Mouse (Mus musculus): ENCODE measurements around the gene Trpv4. TPM values are rescaled to one million over a fixed set of nuclear protein-coding genes. Genes with fewer than 3 reads are reported as not detected.
A peak's percentile ranks its signal among the peaks of the same experiment; 100 is the strongest.

Gene Trpv4
- polyA plus RNA-seq, 1 experiment from 2014 or later: 18.6 TPM

DNA sequence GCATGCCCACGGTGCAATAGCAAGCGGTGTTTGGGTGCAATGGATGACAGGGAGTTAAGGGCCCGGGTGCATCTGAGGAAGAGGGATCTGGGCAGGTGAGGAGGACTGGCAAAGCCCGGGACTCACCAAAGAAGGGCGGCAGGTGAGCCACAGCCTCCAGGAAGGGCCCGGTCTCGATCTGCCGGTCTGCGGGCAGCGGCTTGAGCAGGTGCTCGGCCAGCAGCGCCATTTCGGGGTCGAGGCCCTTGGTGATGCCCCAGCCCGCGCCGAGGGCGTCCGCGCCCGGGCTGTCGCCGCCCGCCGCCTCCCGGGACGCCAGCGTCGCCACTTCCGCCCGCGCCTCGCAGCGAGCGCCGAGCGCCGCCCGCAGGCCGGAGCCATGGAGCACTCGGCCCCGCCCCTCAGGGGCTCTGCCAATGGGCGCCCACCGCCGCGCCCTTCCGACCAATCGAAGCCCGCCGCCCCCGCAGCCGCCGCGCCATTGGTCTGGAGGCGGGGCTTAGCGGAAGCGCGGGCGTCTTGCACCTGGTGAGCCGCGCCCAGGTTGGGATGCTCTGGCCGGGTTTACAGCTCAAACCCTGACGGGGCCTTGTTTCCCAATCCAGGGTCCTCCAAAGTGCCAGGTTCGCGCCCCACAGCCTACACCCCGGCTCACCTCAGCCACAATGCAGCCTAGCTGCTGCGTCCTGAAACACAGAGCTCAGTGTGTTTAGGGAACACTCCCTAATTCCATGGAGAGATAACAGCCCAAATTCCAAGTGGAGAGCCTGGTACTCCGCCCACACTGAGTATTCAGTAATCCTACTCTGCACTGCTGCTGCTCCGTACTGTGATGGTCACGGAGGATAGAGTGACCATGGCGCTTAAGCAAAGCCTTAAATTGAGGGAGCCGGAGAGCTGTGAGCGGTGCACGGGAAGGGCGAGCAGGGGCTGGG, 32.7 kb upstream of the Trpv4 start, which contains the start of gene Gltp:
Gene Gltp (minus strand): TSS at position 352 of the 935 bp plus-strand sequence.
- peaks cover 7% of the 10 kb centered on the region for H3K4me1 ChIP-seq (ENCODE audit: control insufficient read depth, insufficient read depth, low read length)
- peak within 1 kb of the TSS; percentile 97 for H3K4me2 ChIP-seq (replicated peaks; ENCODE audit: low read depth, low read length)
- H3K36me3 ChIP-seq (ENCODE audit: control insufficient read depth, insufficient read depth, low read length): no peaks in the 10 kb centered on the region
- peak; percentile 95 for ATAC-seq (ENCODE audit: low FRiP score, low TSS enrichment)
- peak within 1 kb of the TSS; percentile 81 for H3K4me3 ChIP-seq (ENCODE audit: low read length)
- H3K9ac ChIP-seq (ENCODE audit: low read depth, low read length): peak within 1 kb of the TSS; percentile 74
- H3K9me3 ChIP-seq (ENCODE audit: control insufficient read depth, low read length): no peaks in the 10 kb centered on the region
- 4% methylated on average over 72 of the region's 75 CpGs for WGBS
- 0 out of 2 replicates have a peak within 1 kb of the TSS, but pooled peaks have one; percentile 24 for H3K27ac ChIP-seq (ENCODE audit: low read depth, low read length)
- no peaks in the 10 kb centered on the region for H3K27me3 ChIP-seq (ENCODE audit: control insufficient read depth, insufficient read depth, low read length)

DNA sequence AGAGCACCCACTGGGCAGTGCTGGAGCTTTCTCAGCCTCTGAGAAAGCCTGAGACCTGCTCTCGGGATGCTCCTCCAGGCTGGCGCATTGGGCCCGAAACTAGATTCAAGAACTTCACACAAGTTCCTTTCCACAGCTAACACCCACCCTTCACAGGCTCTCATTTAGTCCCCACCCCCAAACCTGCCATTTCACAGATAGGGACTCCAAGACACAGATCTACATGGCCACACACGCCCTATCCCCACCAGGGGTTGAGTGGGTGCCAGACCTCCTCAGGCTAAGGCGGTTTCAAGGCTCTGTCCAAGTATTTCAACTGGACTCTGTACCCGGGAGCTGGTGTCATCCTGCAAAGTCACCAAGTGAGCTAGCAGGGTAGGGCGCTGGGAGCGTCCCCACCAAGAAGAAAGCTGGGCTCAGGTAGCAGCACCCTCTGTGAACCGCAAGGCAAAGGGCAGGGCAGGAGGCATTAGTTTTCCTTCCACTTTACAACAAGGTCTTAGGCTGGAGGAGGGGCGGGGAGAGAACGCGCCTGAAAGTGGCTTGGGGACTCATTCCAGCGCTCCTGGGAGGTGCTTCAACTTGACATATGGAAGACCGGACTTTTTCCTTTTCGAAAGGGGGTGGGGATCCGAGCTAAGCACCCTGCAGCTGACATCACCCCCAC, 31.6 kb upstream of the Trpv4 start:
- WGBS: 21% methylated on average over 16 of the region's 16 CpGs
- peak overlapping the region; percentile 74; the same call in 1 of the 2 replicates for H3K9ac ChIP-seq (ENCODE audit: low read depth, low read length)
- no peaks in the 10 kb centered on the region for H3K9me3 ChIP-seq (ENCODE audit: control insufficient read depth, low read length)
- no peaks in the 10 kb centered on the region for H3K36me3 ChIP-seq (ENCODE audit: control insufficient read depth, insufficient read depth, low read length)
- no peaks in the 10 kb centered on the region for H3K27me3 ChIP-seq (ENCODE audit: control insufficient read depth, insufficient read depth, low read length)
- H3K27ac ChIP-seq (ENCODE audit: low read depth, low read length): no peak overlapping the region
- no peak for ATAC-seq (ENCODE audit: low FRiP score, low TSS enrichment)
- H3K4me2 ChIP-seq (replicated peaks; ENCODE audit: low read depth, low read length): peak overlapping the region; percentile 97
- peaks cover 7% of the 10 kb centered on the region for H3K4me1 ChIP-seq (ENCODE audit: control insufficient read depth, insufficient read depth, low read length)
- H3K4me3 ChIP-seq (ENCODE audit: low read length): peak overlapping the region; percentile 81

DNA sequence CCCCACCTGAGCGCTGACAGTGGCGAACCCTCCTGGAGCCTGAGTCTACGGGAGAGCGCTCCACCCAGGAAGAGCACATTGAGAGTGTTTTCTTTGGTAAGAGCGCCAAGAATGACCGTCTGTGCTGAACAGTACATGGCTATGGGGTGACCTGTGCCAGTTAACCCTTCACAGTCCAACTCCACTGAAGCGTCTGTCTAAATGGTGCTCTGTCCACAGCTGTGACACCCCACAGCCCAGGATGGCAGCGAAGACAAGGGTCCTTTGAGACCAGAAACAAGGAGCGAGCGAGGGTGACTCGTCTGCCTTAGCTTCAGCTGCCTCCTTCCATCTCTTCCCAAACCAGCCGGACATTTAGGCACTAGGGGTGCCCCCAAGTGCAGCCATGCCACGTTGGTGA, 30.5 kb upstream of the Trpv4 start:
- whole genome bisulfite sequencing: 86% methylated on average over 13 of the region's 13 CpGs
- H3K4me1 ChIP-seq (ENCODE audit: control insufficient read depth, insufficient read depth, low read length): peaks cover 16% of the 10 kb centered on the region

DNA sequence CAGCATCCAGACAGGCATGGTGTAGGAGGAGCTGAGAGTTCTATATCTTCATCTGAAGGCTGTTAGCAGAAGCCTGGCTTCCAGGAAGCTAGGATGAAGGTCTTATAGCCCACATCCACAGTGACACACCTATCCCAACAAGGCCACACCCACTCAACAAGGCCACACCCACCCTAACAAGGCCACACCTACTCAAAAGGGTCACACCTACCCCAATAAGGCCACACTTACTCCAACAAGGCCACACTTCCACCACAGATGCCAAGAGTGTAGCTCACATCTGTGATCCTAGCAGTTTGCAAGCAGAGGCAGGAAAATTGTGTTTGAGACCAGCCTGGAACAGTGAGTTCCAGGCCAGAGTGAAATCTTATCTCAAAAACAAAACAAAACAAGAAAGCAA, 29.7 kb upstream of the Trpv4 start:
- no peak for ATAC-seq (ENCODE audit: low FRiP score, low TSS enrichment)
- peaks cover 24% of the 10 kb centered on the region for H3K4me1 ChIP-seq (ENCODE audit: control insufficient read depth, insufficient read depth, low read length)
- no peaks in the 10 kb centered on the region for H3K36me3 ChIP-seq (ENCODE audit: control insufficient read depth, insufficient read depth, low read length)
- no peaks in the 10 kb centered on the region for H3K9me3 ChIP-seq (ENCODE audit: control insufficient read depth, low read length)
- no peak overlapping the region for H3K4me2 ChIP-seq (replicated peaks; ENCODE audit: low read depth, low read length)
- no peaks in the 10 kb centered on the region for H3K27me3 ChIP-seq (ENCODE audit: control insufficient read depth, insufficient read depth, low read length)
- H3K27ac ChIP-seq (ENCODE audit: low read depth, low read length): no peak overlapping the region
- H3K4me3 ChIP-seq (ENCODE audit: low read length): no peak overlapping the region
- no peak overlapping the region for H3K9ac ChIP-seq (ENCODE audit: low read depth, low read length)

More for the DNA sequence above, 30.5 kb upstream of the Trpv4 start:
- no peaks in the 10 kb centered on the region for H3K36me3 ChIP-seq (ENCODE audit: control insufficient read depth, insufficient read depth, low read length)
- H3K4me3 ChIP-seq (ENCODE audit: low read length): no peak overlapping the region
- no peak overlapping the region for H3K4me2 ChIP-seq (replicated peaks; ENCODE audit: low read depth, low read length)
- ATAC-seq (ENCODE audit: low FRiP score, low TSS enrichment): no peak
- no peak overlapping the region for H3K9ac ChIP-seq (ENCODE audit: low read depth, low read length)
- no peak overlapping the region for H3K27ac ChIP-seq (ENCODE audit: low read depth, low read length)
- H3K27me3 ChIP-seq (ENCODE audit: control insufficient read depth, insufficient read depth, low read length): no peaks in the 10 kb centered on the region
- H3K9me3 ChIP-seq (ENCODE audit: control insufficient read depth, low read length): no peaks in the 10 kb centered on the region

DNA sequence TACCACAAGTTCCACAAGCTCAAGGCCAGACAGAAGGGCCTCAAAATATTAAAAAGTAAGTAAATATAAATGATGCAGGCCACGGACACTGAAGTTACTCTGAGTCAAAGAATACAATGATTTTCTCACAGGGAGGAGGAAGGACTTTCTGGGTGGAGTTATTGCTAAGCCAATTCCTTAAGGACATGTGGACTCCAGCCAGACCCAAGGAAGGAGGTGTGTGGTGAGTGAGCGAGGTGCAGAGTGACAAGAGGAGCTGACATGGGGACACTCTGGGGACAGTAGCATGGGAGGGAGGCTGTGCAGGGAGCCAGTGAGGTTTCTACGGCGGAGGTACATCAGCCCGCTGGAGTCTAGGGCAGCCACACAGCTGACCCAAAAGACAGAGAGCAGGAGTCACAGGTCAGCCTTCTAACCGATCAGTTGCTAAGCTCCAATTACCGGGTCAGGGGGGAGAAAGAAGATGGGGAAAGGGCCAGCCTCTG, 28.5 kb upstream of the Trpv4 start:
- Histone ChIP-seq H3K36me3 (ENCODE audit: control insufficient read depth, insufficient read depth, low read length) (no peaks in the 10 kb centered on the region), H3K4me2 (replicated peaks; ENCODE audit: low read depth, low read length) (no peak overlapping the region), H3K9me3 (ENCODE audit: control insufficient read depth, low read length) (no peaks in the 10 kb centered on the region), H3K27me3 (ENCODE audit: control insufficient read depth, insufficient read depth, low read length) (no peaks in the 10 kb centered on the region), H3K9ac (ENCODE audit: low read depth, low read length) (no peak overlapping the region), H3K4me3 (ENCODE audit: low read length) (no peak overlapping the region), H3K4me1 (ENCODE audit: control insufficient read depth, insufficient read depth, low read length) (peaks cover 31% of the 10 kb centered on the region), H3K27ac (ENCODE audit: low read depth, low read length) (no peak overlapping the region)
- no peak for ATAC-seq (ENCODE audit: low FRiP score, low TSS enrichment)
- 34% methylated on average over 7 of the region's 7 CpGs for WGBS

DNA sequence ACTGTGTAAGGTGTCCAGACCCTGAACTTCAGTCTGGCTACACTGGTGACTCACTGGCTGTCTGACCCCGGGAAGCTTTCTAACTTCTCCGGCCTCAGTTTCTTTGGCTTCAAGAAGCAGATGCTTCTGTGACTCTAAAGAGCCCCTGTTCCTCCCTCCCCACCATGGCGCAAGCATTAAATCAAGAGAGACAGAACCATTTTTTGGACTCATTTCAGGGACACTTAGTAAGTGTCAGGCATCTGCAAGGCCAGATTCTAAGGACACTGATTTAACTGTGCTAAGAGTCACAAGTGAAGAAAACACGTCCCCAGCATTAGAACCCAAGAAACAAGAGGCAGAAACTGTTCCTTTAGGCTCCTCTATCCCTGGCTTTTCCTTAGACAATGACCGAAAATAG, 27.8 kb upstream of the Trpv4 start:
- no peak for ATAC-seq (ENCODE audit: low FRiP score, low TSS enrichment)
- H3K4me1 ChIP-seq (ENCODE audit: control insufficient read depth, insufficient read depth, low read length): peaks cover 39% of the 10 kb centered on the region

DNA sequence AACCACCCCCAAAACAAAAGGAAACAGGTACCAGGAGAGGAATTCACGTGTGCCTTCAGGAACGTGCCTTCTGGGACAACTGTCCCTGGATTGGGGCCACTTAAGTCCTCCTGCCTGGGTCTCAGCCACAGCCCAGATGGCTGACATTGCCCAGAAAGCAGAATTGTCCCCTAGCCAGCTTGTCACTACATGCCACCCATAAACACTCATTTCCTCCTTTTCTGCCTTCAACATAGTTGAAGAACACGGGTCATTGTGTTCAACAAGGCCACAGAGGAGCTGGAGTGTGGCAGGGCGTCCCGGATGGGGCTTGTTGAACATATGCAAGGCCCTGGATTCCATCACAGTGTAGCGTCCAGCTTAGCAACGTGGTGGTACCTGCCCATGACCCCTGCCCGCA, 23.5 kb upstream of the Trpv4 start:
- Histone ChIP-seq H3K9me3 (ENCODE audit: control insufficient read depth, low read length) (no peaks in the 10 kb centered on the region), H3K4me1 (ENCODE audit: control insufficient read depth, insufficient read depth, low read length) (peaks cover 46% of the 10 kb centered on the region), H3K9ac (ENCODE audit: low read depth, low read length) (no peak overlapping the region), H3K4me2 (replicated peaks; ENCODE audit: low read depth, low read length) (no peak overlapping the region), H3K27ac (ENCODE audit: low read depth, low read length) (no peak overlapping the region), H3K36me3 (ENCODE audit: control insufficient read depth, insufficient read depth, low read length) (no peaks in the 10 kb centered on the region), H3K4me3 (ENCODE audit: low read length) (no peak overlapping the region), H3K27me3 (ENCODE audit: control insufficient read depth, insufficient read depth, low read length) (no peaks in the 10 kb centered on the region)
- ATAC-seq (ENCODE audit: low FRiP score, low TSS enrichment): no peak
- WGBS: 59% methylated on average over 8 of the region's 8 CpGs

More for the DNA sequence above, 27.8 kb upstream of the Trpv4 start:
- Histone ChIP-seq H3K4me2 (replicated peaks; ENCODE audit: low read depth, low read length) (no peak overlapping the region), H3K4me3 (ENCODE audit: low read length) (no peak overlapping the region), H3K9ac (ENCODE audit: low read depth, low read length) (no peak overlapping the region), H3K27ac (ENCODE audit: low read depth, low read length) (no peak overlapping the region), H3K36me3 (ENCODE audit: control insufficient read depth, insufficient read depth, low read length) (no peaks in the 10 kb centered on the region), H3K27me3 (ENCODE audit: control insufficient read depth, insufficient read depth, low read length) (no peaks in the 10 kb centered on the region), H3K9me3 (ENCODE audit: control insufficient read depth, low read length) (no peaks in the 10 kb centered on the region)
- 88% methylated on average over 5 of the region's 5 CpGs for WGBS

DNA sequence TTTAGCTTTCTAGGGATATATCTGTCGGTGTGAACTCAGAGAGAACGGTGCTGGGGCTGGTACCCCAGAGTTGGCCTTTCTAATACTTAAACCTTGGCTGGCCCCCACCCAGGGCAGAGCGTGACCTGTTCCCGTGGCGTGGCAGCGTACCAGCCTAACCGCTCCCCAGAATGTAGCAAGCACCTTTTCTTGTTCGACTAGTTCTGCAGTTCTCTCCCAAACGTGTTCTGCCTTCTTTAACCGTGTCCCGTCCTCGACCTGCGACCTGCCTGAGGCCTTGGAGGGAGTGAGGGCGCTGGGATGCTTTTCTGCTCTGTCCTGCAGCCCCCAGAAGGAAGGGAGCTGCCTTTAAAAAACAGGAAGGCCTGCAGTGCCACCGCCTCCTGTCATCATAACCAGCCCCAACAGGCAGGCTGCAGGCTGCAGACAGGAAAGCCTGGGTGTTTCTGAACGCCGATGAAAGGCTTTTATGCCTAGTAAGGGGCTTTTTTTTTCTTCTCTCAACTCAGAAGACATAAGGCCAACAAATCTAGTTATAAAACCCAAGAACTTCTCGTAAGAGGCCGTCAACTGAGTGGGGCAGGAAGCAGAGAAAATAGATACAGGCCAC, 22.6 kb upstream of the Trpv4 start:
- H3K27me3 ChIP-seq (ENCODE audit: control insufficient read depth, insufficient read depth, low read length): no peaks in the 10 kb centered on the region
- H3K9me3 ChIP-seq (ENCODE audit: control insufficient read depth, low read length): no peaks in the 10 kb centered on the region
- 42% methylated on average over 19 of the region's 19 CpGs for WGBS
- H3K4me2 ChIP-seq (replicated peaks; ENCODE audit: low read depth, low read length): no peak overlapping the region; the same call in 1 of the 2 replicates
- peaks cover 46% of the 10 kb centered on the region for H3K4me1 ChIP-seq (ENCODE audit: control insufficient read depth, insufficient read depth, low read length)
- H3K36me3 ChIP-seq (ENCODE audit: control insufficient read depth, insufficient read depth, low read length): peaks cover 3% of the 10 kb centered on the region; the same call in 1 of the 2 replicates
- 0 out of 2 replicates have a peak overlapping the region, but pooled peaks have one; percentile 48 for H3K27ac ChIP-seq (ENCODE audit: low read depth, low read length)
- ATAC-seq (ENCODE audit: low FRiP score, low TSS enrichment): no peak
- H3K4me3 ChIP-seq (ENCODE audit: low read length): no peak overlapping the region
- H3K9ac ChIP-seq (ENCODE audit: low read depth, low read length): no peak overlapping the region; the same call in 1 of the 2 replicates

All from kidney, embryonic 14.5 days (tissue).